Mouse (Mus musculus) heart, embryonic 14.5 days (tissue): ENCODE measurements around the gene Prkag1. TPM values are rescaled to one million over a fixed set of nuclear protein-coding genes. Genes with fewer than 3 reads are reported as not detected.

Experiments used
- ATAC-seq: fragments of 200-750 bp; cut with Nextera tagmentation; 2 replicates; pipeline ENCODE4 v1.8.0; 2017; ENCODE audit warnings: low read depth, moderate TSS enrichment; ENCODE audit not compliant: insufficient number of reproducible peaks, insufficient read depth, low FRiP score
- H3K27ac ChIP-seq, 2 experiments: fragments of 200-500 bp in 1 of 2; fragments of 300-500 bp in 1 of 2; sonication (generic) in 1 of 2; replicated peaks in 1 of 2; 2 replicates each; pipeline ENCODE4 v1.5.1; 2012 to 2014; ENCODE audit warnings: low read depth in 2 of 2, low read length in 2 of 2, control low read depth in 1 of 2, mild to moderate bottlenecking in 1 of 2, mixed read lengths in 1 of 2; ENCODE audit not compliant: control insufficient read depth in 1 of 2, insufficient read depth in 1 of 2
- H3K27me3 ChIP-seq: fragments of 300-500 bp; sonication (generic); 2 replicates; pipeline ENCODE4 v1.6.1; 2014; ENCODE audit warnings: mild to moderate bottlenecking, low read length, control low read depth; ENCODE audit not compliant: control insufficient read depth, insufficient read depth
- H3K36me3 ChIP-seq: fragments of 300-500 bp; sonication (generic); 2 replicates; pipeline ENCODE4 v1.6.1; 2014; ENCODE audit warnings: mild to moderate bottlenecking, control low read depth, low read length, mixed read lengths; ENCODE audit not compliant: control insufficient read depth, insufficient read depth
- H3K4me1 ChIP-seq, 2 experiments: fragments of 200-500 bp in 1 of 2; fragments of 300-500 bp in 1 of 2; sonication (generic) in 1 of 2; 2 replicates each; pipeline ENCODE4 v1.6.1; 2012 to 2014; ENCODE audit warnings: low read length in 2 of 2, control low read depth in 1 of 2, mixed read lengths in 1 of 2; ENCODE audit not compliant: control insufficient read depth in 2 of 2, insufficient read depth in 2 of 2
- H3K4me2 ChIP-seq: fragments of 300-500 bp; sonication (generic); 2 replicates; pipeline ENCODE4 v1.6.1; 2014; ENCODE audit warnings: mild to moderate bottlenecking, low read length
- H3K4me3 ChIP-seq, 2 experiments: fragments of 200-500 bp in 1 of 2; fragments of 300-500 bp in 1 of 2; sonication (generic) in 1 of 2; 2 replicates each; pipeline ENCODE4 v1.5.1; 2012 to 2014; ENCODE audit warnings: low read length in 2 of 2, mild to moderate bottlenecking in 2 of 2, control low read depth in 1 of 2, low read depth in 1 of 2, moderate library complexity in 1 of 2; ENCODE audit not compliant: control insufficient read depth in 1 of 2, insufficient read depth in 1 of 2
- H3K9ac ChIP-seq: fragments of 300-500 bp; sonication (generic); 2 replicates; pipeline ENCODE4 v1.6.1; 2014; ENCODE audit warnings: mild to moderate bottlenecking, low read length
- H3K9me3 ChIP-seq: fragments of 300-500 bp; sonication (generic); 2 replicates; pipeline ENCODE4 v1.6.1; 2016; ENCODE audit warnings: low read length, control low read depth; ENCODE audit not compliant: control insufficient read depth
- WGBS: fragments of 180-500 bp; shearing (Covaris S2); extraction: QIAGEN DNeasy Blood & Tissue Kit; methylation state at CpG from one replicate; pipeline ENCODE4 v1.1.7; 2014; 5-methylcytosine and 5-hydroxymethylcytosine counted together
- polyA plus RNA-seq: library from polyadenylated mRNA; unstranded; fragments of >200 nt; fragmentation: Nextera tagmentation; extraction: Ambion mirVana; gene quantifications from 2 replicates; pipeline ENCODE4 v1.2.1, GENCODE M21; 2014

The Prkag1 gene
- polyA plus RNA-seq, 1 experiment from 2014 or later: 82.0 TPM

- no peaks in the 10 kb centered on the region for H3K9me3 ChIP-seq
- H3K4me3 ChIP-seq: no peak overlapping the region
- H3K4me2 ChIP-seq: no peak overlapping the region
- no peak overlapping the region for H3K9ac ChIP-seq
- H3K36me3 ChIP-seq: peaks cover 100% of the 10 kb centered on the region
- no peaks in the 10 kb centered on the region for H3K4me1 ChIP-seq
- H3K27ac ChIP-seq: no peak overlapping the region
- ATAC-seq: no peak
- no peaks in the 10 kb centered on the region for H3K27me3 ChIP-seq
- 92% methylated on average over 21 of the region's 21 CpGs for WGBS
Measured at GRCm38 (mm10) chr15:98851229-98851818, 20.0 kb upstream of the Prkag1 start.

DNA sequence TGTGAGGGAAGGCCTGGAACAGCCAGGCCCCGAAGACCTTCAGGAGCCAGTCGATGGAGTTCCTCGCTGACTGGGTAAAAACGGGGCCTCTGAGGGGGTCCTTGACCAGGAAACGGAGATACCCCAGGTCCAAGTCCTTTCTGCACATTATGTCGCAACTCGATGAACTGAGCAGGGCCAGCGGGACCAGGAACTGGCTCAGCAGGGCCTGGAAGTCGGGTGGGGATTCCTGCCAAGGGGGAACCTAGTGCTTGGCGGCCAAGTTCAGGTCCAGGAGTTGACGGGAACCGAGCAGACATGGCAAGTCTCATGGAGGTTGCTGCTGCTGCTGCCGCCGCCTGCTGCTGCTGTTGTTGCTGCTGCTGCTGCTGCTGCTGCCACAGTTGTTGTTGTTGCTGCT lies 19.3 kb upstream of the Prkag1 start:
- Histone ChIP-seq H3K9me3 (no peaks in the 10 kb centered on the region), H3K4me2 (no peak overlapping the region), H3K4me3 (no peak overlapping the region), H3K27ac (no peak overlapping the region), H3K27me3 (no peaks in the 10 kb centered on the region), H3K4me1 (no peaks in the 10 kb centered on the region), H3K36me3 (peaks cover 100% of the 10 kb centered on the region), H3K9ac (no peak overlapping the region)
- no peak for ATAC-seq
- WGBS: 86% methylated on average over 14 of the region's 14 CpGs

DNA sequence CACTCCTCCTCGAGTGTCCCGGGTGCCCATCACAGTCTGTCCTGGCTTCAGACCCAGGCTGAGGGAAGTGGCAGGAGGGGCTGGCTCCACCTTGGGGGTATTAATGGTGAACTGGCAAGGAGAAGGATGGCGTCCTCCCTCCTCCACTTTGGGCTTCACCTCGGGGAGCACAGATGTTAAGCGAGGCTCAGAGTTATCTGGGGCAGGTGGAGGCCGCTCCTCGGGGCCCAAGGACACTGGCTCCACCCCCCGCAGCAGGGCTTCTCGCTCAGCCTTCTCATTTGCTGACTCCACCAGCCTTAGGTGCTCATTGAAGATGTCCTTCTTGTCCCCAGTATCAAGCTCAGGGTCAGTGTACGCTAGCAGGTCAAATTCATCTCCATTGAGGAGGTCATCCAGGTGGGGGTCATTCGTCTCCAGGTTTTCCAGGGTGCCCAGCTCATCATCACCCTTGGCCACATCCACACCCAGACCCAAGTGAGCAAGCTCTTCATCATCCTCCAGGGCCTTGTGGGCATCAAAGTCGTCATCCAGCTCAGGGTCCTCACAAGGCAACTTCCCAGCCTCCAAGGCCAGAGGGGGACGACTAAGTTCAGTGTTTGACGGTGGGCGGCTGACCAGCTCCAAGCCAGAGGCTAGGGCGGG lies 18.8 kb upstream of the Prkag1 start:
- no peak overlapping the region for H3K4me2 ChIP-seq
- no peak overlapping the region for H3K4me3 ChIP-seq
- no peaks in the 10 kb centered on the region for H3K4me1 ChIP-seq
- WGBS: 86% methylated on average over 16 of the region's 16 CpGs
- no peak overlapping the region for H3K27ac ChIP-seq
- peaks cover 100% of the 10 kb centered on the region for H3K36me3 ChIP-seq
- no peaks in the 10 kb centered on the region for H3K9me3 ChIP-seq
- no peak overlapping the region for H3K9ac ChIP-seq
- no peaks in the 10 kb centered on the region for H3K27me3 ChIP-seq
- ATAC-seq: no peak

- no peak for ATAC-seq
- Histone ChIP-seq H3K4me1 (no peaks in the 10 kb centered on the region), H3K9me3 (no peaks in the 10 kb centered on the region), H3K27ac (no peak overlapping the region), H3K36me3 (peaks cover 100% of the 10 kb centered on the region), H3K4me3 (no peak overlapping the region), H3K9ac (no peak overlapping the region), H3K27me3 (no peaks in the 10 kb centered on the region), H3K4me2 (no peak overlapping the region)
- 95% methylated on average over 11 of the region's 11 CpGs for WGBS
Measured at GRCm38 (mm10) chr15:98849165-98849564, 17.8 kb upstream of the Prkag1 start.

DNA sequence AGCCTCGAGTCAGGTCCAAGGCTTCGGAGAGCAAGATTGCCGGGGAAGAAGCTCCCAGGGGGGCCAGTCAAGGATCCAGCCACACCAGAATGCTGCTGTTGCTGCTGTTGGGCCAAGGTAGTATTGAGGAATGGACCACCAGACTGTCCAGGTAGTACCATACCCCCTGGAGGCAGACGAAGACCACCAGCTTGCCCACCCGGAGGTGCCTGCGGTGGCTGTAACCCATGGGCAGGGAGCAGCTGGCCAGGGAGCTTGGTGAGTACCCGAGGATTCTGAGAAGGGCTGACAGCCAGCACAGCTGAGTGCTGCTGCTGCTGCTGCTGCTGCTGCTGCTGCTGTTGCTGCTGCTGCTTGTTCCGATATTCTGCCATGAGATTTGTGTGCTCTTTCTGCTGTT lies 14.8 kb upstream of the Prkag1 start:
- Histone ChIP-seq H3K27ac (no peak overlapping the region), H3K4me3 (no peak overlapping the region), H3K36me3 (peaks cover 100% of the 10 kb centered on the region), H3K9ac (no peak overlapping the region), H3K27me3 (no peaks in the 10 kb centered on the region), H3K4me2 (no peak overlapping the region), H3K9me3 (no peaks in the 10 kb centered on the region), H3K4me1 (no peaks in the 10 kb centered on the region)
- WGBS: 86% methylated on average over 8 of the region's 8 CpGs
- no peak for ATAC-seq

GRCm38 (mm10) chr15:98845149-98845548 lies 13.8 kb upstream of the Prkag1 start:
- H3K27me3 ChIP-seq: no peaks in the 10 kb centered on the region
- H3K4me1 ChIP-seq: no peaks in the 10 kb centered on the region
- H3K4me3 ChIP-seq: no peak overlapping the region
- H3K4me2 ChIP-seq: no peak overlapping the region
- H3K27ac ChIP-seq: no peak overlapping the region
- no peak overlapping the region for H3K9ac ChIP-seq
- WGBS: 97% methylated on average over 2 of the region's 2 CpGs
- peaks cover 100% of the 10 kb centered on the region for H3K36me3 ChIP-seq
- ATAC-seq: no peak
- H3K9me3 ChIP-seq: no peaks in the 10 kb centered on the region

DNA sequence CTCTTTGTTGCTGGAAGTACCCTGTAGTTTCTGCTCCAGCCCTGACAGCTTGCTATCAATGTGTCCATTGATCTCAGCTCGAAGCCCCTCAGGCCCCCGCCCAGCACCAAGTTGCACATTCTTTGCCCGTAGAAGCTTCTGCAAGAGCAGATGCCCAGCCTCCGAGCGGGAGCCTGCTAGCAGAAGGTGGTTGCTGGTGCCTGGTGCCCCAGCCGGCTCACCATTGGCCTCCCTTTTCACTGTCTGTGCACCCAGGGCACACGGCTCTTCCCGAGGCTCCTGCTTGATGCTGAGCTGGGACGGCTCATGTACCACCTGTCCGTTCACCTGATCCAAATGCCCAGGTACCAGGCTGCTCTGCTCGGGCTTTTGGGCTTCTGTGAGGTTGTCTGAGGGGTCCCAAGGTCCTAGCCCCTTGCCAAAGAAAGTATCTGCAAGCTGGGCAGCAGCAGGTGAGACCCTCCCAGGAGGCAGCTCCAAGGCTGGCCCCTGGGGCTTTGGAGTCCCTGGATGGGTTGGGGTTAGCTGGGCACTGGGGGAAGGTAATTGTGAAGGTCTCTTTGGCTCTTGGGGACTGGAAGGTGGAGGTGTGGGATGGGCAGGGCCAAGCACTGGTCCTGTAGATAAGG lies 12.4 kb upstream of the Prkag1 start:
- 85% methylated on average over 11 of the region's 11 CpGs for WGBS
- no peak for ATAC-seq
- Histone ChIP-seq H3K27me3 (no peaks in the 10 kb centered on the region), H3K9me3 (no peaks in the 10 kb centered on the region), H3K27ac (no peak overlapping the region), H3K4me2 (no peak overlapping the region), H3K9ac (no peak overlapping the region), H3K4me3 (no peak overlapping the region), H3K36me3 (peaks cover 100% of the 10 kb centered on the region), H3K4me1 (no peaks in the 10 kb centered on the region)
